Mouse (Mus musculus): Measurements from ENCODE around the gene Itpr2.
A peak's percentile ranks its signal among the peaks of the same experiment; 100 is the strongest.

Gene Itpr2

DNA sequence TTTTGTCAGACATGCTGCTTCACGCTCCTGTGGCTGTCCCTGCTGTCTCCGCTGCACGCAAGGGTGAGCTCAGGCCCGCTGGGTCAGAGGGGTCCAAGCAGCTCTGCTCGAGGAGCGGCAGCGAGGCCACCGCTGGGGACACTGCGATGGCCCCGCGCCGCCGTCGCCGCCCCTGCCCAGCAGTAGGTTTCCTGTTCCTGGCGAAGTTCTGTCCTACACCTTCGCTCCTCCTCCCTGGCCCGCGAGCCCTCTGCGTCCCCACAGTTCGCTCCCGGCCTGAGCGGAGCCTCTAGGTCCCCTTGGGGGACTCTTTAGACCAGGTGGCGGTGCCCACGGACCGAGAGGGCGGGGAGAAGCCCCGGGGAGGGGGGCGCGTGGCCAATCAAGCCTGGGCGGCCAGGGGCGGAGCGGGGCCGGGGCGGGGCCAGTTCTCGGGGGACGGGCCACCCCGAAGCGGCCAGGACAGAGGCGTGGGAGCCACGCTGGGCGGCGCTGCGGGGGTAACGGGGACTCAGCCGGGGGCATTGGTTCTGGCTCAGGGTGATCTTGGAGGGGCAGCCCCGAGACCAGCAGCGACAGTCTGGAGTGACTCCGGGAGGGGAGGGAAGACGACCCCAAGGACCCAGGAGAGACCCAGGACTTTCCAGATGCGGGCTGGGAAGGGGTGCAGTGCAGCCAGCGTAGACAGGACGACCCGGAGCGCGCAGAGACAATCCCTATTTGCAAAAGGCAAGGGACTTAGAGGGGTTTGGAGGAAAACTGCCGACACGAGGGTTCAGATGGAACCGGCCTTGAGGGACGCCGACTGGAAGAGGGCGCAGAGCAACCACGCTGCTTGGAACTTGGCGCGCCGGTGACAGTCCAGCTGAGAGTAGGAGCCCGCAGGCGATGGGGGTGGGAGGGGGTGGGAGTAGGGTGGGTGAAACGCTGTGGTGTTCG, at the start of gene Itpr2:
Itpr2 (minus strand) TSS at position 358 of the 939 bp plus-strand sequence.
- DNase-seq, result peak; percentile 66

DNA sequence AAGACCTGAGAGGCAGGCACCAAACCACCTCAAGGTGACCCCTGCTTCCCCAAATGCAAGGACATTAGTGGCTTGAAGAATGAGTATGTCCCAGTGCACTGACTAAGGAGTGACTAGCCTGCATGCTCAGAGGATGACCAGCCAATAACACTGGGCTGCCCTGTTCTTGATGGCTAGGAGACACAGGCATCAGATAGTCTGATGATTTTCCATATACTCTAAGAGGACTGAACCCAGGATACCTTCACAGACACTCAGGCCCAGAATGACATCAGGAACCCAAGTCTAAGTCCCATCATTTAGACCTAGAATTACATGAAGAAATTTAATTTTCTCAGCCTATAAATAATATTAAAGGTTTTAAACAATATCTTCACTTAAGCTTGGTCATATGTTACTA, 49.3 kb upstream of the Itpr2 start:
- no peak for DNase-seq

DNA sequence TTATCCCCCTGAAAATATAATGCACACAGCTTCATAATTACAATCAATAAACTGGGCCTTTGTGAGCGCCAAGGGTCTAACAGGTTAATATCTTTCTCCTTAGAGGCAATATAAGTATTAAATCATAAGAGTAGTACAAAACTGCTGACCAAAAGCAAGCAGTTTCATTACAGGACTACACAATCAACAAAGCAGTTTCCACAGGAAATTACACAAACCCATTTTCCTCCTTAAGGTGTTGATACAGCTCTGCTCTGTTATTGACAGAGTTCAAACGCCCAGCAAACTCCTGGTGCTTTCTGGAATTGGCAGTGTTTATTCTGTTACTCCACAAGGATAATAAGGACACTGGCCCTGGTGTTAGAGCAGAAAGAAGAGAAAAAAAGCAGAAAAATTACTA, 48.4 kb upstream of the Itpr2 start:
- no peak for DNase-seq

DNA sequence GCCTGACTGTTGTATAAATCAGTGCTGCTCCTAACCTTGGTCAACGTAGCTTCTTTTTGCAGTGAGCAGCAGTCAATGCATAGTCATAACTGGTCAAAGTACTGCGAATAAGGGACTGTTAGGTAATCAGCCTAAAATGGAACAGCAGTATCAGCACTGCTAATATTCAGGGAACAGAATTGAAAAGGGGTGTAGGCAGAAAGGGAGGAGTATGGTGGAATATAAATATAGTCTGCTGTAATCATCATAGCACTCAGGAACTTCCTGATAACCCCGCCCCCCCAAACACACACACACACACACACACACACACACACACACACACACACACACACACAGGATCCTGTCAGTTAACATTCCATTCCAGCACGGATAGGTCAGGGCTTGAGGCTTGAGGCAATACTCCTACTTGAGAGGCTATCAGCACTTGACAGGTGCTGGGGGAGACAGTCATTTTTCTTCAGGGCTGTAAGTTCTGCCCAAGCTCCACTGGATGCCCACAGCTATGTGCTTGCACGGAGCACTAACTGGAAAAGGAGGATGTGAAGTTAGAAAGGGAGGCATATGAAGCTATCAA, 43.4 kb upstream of the Itpr2 start:
- DNase-seq, result no peak

DNA sequence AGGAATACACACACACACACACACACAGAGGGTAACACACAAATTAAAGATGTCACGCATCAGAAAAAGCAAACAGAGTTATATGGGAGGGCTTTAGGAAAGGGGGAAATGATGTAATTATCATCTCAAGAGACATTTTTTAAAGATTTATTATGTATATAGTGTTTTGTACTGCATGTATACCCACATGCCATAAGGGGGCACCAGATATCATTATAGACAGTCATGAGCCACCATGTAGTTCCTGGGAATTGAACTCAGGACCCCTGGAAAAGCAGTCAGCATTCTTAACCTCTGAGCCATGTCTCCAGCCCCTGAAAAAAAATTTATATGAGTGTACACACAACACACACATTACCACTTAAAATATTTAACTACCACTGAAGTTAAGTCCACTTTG, 42.6 kb upstream of the Itpr2 start:
- no peak for DNase-seq

DNA sequence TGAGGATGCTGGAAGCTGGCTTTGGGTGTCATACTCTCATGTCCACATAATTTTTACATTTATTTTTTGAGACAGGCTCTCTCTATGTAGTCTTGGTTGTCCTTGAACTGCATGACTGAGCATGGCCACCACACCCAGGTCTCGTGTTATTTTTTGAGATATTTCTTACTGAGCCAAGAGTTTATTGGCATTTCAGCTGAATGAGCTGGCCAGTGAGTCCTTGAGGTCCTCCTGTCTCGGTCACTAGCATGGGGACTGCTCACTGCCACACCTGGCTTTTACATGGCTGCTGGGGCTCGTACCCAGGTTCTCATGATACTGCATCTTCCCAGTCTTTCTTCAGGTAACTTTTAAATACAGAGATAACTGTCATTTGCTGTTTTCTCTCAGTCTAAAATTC, 38.4 kb upstream of the Itpr2 start:
- DNase-seq, result no peak

DNA sequence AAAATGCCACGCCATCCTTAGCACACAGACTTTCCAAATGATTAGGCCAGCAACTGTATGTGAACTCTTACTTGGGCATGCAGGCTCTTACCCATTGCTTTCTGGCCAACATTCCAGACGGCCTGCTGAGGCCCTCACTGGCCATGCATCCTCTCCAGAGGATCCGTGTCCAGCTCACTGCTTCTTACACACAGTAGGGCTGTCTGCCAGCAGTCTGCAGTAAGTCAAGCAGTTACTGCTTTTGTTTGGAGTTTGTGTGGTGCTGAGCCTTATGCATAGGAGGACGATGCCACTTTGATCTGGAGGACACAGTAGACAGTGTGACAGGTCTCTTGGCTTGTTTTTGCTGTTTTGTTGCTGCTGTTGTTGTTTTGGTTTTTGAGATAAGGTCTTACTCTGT, 36.6 kb upstream of the Itpr2 start:
- DNase-seq, result no peak

DNA sequence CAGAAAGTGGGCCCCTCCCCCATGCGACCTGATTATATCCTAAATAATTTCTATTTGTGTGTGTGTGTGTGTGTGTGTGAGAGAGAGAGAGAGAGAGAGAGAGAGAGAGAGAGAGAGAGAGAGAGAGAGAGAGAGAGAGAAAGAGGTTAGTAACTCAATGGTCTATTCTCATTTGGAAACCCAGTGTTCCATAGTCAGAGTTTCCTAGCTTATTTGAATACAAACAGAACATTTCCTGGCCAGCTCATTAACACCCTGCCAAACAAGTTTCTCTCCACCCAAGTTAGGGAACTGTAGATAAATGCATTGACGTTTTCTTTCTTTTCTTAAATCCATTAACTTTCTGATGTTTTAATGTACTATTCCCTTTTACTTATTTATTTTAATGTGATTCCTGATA, 36.0 kb upstream of the Itpr2 start:
- DNase-seq, result no peak

DNA sequence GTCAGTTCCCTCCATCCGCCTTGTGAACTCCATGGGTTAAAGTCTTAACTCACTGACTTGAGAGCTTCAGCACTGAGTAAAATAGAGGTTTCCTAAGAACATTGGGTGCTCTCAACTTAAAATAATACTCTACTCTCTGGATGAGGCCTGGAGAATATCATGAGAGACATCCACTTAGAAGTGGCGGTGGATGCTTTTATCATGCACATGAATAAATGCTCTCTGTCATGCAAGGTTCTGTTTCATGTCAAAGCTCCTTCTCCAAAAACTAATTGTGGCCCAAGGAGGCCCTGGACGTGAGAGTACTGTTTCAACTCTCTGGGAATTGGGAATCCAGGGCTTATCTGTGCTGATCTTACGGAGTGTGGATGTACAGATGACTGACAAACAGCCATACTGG, 35.1 kb upstream of the Itpr2 start:
- DNase-seq, result no peak

DNA sequence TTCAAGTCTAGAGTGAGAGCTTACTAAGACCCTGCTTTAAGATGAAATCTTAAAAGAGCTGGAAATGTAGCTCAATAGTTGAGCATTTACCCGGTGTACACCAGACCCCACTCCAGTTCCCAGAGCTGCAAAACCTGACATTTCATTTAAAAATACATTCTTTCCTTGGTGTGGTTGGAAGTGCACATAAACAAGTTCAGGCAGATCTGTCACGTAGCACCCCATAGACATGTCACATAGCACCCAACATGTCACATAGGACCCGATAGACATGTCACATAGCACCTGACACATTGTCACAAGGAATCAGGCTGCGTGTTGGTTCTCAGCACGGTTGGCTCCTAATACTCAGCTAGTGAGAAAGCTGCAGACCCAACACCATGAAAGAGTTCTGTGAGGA, 33.5 kb upstream of the Itpr2 start:
- no peak for DNase-seq

DNA sequence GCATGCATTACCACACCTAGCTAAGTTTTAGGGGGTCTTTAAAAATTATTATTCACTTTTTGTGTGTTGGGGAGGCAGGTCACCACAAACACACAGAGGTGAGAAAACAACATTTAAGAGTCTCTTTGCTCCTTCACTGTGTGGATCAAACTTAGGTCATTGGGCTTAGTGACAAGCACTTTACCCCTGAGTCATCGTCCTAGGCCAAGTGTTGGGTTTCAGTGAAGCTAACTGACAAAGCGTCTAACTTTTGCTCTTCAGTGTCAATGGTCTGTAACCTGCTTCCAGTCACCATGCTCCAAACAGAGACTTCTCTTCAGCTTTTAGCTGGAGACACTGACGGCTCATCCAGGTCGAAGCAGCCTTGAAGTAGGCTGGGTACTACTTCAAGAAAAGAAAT, 31.1 kb upstream of the Itpr2 start:
- no peak for DNase-seq

DNA sequence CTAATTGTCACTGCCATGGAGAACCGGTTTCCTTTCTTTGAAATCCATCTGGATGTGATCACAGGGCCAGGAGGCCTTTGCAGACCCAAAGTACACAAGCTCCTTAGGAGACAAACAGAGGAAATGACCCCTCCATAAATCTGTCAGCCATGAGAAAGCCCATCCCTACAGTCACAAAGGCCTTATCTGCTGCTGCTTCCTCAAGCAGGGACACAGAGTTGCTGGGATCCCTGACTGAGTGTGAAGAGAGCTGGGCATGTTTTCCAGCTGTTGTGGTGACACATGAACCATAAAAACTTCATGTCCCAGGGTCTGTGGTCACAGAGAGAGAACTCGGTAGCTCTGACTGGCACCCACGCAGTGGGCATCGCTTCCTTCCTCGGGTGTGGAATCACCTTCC, 28.7 kb upstream of the Itpr2 start:
- no peak for DNase-seq

DNA sequence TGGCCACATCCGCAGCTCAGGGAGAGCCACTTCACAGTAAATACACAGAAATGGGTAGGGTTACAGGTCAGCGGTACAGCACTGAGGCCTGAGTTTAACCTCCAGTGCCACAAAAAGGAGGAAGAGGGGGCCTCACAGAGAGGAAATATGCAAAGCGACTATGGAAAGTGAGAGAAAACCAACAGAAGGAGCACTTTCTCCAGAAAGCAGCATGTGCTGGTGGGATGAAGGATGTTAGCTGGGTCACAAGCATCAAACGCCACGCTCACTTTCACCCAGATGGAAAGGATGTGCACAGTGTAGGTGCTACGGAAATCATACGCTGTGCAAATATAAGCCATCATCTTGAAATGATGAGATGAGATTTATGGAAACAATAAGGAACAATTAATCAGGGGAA, 28.3 kb upstream of the Itpr2 start:
- no peak for DNase-seq

DNA sequence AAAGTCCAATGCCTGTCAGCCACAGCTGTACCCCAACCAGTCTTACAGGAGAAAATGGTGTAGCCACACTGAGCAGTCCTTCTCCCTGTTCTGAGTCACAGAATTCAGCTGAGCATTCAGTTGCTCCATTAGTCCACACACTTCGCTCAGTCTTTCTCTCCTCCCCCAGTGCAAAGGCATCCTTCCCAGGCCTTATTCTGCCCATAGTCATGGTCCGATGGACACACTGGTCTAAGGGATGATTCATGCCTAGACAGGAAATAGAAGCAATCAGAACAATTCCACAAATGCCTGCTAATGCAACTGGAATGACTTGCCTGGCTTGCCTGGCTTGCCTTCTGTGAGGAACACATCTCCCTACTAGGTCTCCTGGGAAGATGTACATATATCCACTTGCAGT, 25.5 kb upstream of the Itpr2 start:
- no peak for DNase-seq

DNA sequence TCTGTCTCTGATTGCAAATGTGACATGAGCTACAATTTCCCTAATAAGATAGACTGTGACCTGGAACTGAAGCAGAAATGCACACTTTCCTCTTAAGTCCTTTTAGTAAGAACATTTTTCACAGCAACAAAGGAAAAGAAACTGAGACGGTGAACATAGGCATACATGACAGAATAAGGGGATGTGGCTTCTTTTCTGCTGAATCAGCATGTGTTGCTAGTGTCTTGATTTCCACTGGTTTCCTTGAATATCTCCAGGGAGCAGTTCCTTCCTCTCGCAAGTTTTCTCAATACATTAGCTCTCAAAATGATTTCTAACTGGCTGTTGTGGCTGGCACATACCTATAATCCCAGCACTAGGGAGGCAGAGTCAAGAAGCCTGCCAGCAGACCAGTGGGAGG, 23.5 kb upstream of the Itpr2 start:
- no peak for DNase-seq

DNA sequence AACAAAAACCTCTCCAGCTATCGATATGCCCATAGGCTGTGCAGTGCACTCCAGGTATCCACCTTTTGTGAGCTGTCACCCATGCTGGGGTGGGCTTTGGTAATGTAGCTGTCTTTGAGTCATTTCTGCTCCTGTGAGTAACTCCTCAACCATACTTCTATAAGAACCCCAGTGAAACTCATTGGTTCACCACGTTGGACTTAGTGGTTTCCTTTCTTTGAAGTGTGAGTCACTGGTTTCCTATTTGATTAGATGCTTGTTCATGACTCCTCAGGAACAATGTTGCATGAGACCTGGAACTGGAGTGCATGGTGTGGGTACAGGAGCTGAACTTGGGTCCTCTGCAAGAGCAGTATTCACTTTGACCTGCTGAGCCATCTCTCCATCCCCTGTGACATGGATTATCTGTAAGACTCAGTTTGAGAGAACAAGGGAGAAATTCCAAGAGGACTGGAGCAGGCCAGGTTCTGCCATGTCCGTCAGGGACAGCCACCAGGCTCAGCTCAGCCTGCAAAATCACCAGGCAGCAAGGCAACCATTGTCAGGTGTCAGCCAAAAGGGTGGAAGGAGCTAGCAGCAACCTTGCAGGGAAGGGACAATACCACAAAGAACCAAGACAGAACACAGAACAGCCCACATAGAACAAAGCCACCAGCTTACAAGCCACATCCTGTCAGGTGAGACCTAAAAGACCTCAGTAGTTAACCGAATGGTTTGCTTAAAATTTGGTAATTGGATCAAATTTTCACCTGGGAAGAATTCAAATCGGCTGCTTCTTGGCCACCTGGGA, 19.6 kb upstream of the Itpr2 start:
- no peak for DNase-seq

DNA sequence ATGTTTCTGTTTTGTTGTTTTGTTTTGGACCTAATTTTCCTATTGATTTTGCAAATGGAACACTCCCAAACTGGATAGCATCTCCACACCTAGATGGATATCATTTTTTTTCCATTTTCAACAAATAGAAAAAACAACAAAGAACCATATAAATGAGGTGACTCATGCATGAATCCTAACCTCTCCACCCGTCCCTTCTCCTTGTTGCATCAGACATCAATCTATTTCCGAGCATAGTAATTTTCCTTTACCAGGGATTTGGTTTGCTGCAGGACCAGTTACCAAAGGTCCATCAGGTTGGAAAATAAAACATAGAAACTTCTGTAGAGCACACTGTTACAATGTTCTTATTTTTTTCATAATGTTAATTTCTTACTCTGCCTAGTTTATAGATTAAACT, 17.0 kb upstream of the Itpr2 start:
- DNase-seq, result no peak

DNA sequence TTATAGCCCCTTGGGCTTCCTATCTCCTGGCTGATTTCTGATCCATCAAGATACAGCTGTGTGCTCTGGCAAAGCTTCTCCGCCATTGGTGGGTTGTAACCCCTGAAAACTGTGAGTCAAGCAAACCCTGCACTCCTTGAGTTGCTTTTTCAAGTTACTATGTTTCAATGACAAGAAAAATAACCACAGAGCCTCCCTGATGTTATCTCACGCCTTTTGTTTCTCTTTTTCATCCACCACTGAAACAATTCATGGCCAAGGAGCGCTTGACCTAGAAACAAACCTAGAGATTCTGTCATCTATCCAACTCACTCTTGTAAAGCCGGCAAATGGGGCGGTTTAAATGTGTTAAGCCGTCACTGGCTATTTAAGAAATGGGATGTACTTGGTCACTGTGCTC, 13.9 kb upstream of the Itpr2 start:
- no peak for DNase-seq

DNA sequence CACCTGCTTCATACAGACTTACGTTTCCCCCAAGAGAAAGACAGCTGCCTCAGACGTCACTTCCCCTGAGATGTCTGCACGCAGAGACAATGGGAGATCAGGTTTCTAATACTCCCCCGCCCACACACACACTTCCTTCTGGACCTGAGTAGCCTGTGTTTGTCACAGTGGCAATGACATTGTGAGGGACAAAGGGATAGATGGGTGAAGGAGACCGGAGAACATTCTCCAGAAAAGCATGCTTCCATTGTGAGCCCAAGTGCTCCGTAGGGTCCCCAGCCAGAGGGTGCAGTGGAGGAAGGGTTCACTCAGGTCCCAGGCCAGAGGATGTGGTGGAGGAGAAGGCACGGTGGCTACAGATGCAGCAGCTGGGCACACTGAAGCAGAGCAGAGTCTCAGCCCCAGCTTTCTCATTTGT, 12.5 kb upstream of the Itpr2 start:
- DNase-seq, result no peak

DNA sequence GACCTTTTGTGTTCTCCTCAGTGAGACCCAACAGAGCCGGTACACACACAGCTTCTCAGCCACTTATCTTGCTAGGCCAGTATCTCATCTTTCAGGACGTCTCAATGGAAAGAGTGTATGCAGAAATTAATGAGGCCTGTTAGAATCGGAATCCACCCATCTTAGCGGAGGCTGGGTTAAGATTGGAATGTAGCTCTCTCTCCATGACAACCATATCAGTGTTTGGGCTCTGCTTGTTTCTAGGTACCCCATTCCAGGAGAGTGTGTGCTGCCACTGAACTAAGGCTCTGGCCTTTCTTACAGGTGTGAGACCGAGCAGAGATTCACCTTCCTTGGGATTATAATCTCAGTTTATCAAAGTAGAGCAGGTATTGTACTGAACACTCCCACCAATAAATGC, 11.9 kb upstream of the Itpr2 start:
- no peak for DNase-seq

DNA sequence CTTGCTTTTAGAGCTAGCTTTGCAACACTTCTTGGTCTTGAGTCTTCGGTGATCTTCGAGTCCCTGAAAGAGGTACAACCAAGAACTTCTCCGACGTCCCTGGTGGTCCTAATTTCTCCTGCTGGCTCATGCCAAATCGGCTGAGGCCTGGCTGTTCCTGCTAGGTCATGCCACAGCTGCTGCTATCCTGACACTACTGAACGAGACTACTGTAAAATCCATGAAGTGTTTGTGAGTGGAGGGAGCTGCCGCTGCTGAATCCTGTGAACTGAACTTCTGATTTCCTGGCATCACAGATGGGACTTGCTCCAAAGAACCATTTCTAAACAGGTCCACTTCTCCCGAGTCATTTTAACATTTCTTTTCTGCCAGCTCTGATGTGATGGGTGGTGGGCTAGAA, 11.4 kb upstream of the Itpr2 start:
- DNase-seq, result no peak

DNA sequence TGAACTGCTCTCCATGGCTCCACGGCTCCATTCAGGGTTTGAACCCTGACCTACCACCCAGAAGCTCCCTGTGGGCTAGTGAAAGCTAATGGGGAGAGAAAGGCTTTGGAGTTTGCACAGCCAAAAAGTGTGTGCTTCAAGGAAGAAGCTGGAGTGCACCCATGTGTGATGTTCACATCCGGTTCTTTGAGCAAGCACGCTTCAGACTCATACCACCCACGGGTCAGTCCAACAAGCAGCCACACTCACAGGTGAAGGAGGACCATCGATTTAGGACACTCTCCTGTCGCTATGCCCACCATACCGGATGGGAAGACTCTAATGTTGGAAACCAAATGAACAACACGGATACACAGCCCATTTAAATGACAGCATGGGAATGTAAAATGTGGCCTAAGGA, 9.5 kb upstream of the Itpr2 start:
- no peak for DNase-seq

DNA sequence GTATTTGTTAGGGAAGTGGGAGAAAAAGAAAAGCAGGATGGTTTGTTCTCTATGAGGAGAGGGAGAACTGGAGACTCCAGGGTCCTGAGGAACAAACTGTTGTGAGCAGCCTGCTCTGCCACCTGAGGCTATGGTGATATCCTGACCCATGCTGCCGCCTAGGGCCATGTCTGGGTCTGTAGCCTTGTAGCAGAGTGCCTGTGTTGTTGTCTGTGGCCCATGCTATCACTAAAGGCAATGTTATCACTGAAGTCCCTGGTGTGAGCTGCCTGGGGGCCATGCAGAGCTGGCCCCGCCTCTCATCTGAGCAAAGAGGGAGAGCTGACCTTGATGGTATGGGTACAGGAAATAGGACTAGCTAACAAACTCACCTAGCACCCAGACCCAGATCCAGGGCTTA, 7.9 kb upstream of the Itpr2 start:
- no peak for DNase-seq

DNA sequence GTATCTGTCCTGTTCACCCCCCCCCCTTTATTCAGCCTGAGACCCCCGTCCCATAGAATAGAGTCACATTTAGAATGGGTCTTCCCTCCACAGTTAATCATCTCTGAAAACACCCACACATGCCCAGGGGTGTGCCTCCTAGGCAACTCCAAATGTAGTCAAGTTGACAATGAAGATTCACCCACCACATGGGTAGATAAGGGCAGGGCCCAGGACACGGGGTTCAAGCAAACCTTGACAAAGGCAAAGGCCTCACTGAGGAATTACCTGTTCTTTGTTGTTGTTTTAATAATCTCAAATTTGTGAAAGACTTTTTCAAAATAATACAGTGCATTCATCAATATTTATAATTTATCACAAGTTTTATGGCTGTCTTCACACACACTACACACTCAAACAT, 2.4 kb upstream of the Itpr2 start:
- DNase-seq, result no peak

All from cerebellum, adult 9-11 months (tissue).